Mouse (Mus musculus) embryonic fibroblast, embryonic 13.5 days (primary cell): ENCODE measurements around the gene Psmd13. TPM values are rescaled to one million over a fixed set of nuclear protein-coding genes. Genes with fewer than 3 reads are reported as not detected.

Source experiments
- H3K27ac ChIP-seq: 2 replicates; pipeline ENCODE4 v1.5.1; 2012; ENCODE audit warnings: low read length, control low read depth, inconsistent platforms; ENCODE audit not compliant: insufficient read depth
- H3K4me1 ChIP-seq: 2 replicates; pipeline ENCODE4 v1.6.1; 2011; ENCODE audit warnings: low read length; ENCODE audit not compliant: control insufficient read depth, insufficient read depth
- H3K4me3 ChIP-seq: 2 replicates; pipeline ENCODE4 v1.5.1; 2011; ENCODE audit warnings: mild to moderate bottlenecking, control low read depth, low read length; ENCODE audit not compliant: insufficient read depth
- CTCF ChIP-seq: IDR thresholded peaks from 2 replicates; pipeline ENCODE4 v1.5.1; 2011; ENCODE audit warnings: mild to moderate bottlenecking, control low read depth, low read length, moderate library complexity, borderline replicate concordance; ENCODE audit not compliant: insufficient read depth
- POLR2A ChIP-seq: IDR thresholded peaks from 2 replicates; pipeline ENCODE4 v1.6.1; 2011; ENCODE audit warnings: low read depth, mild to moderate bottlenecking, control low read depth, low read length, moderate library complexity
- polyA plus RNA-seq: library from polyadenylated mRNA; stranded (reverse); fragments of >200 nt; gene quantifications from 2 replicates; pipeline ENCODE4 v1.2.4, GENCODE M21; 2011; ENCODE audit warnings: low read depth; ENCODE audit not compliant: missing spikeins, insufficient read length

Gene Psmd13
- polyA plus RNA-seq, 1 experiment = 206 TPM

- Histone ChIP-seq H3K4me3 (no peak overlapping the region), H3K4me1 (no peaks in the 10 kb centered on the region), H3K27ac (no peak overlapping the region)
- TF ChIP-seq CTCF = no peak
- no peak for TF ChIP-seq POLR2A
These were observed 20.5 kb downstream of the Psmd13 start for GRCm38 (mm10) chr7:140902036-140902875.

- H3K27ac ChIP-seq = no peak overlapping the region
- no peak overlapping the region for H3K4me3 ChIP-seq
- TF ChIP-seq POLR2A (no peak), CTCF (peak; percentile 85)
- no peaks in the 10 kb centered on the region for H3K4me1 ChIP-seq
These were observed 21.4 kb downstream of the Psmd13 start for GRCm38 (mm10) chr7:140903212-140903611.

- TF ChIP-seq POLR2A (no peak), CTCF (no peak)
- Histone ChIP-seq H3K4me1 (no peaks in the 10 kb centered on the region), H3K4me3 (no peak overlapping the region), H3K27ac (no peak overlapping the region)
These were observed 23.9 kb downstream of the Psmd13 start for GRCm38 (mm10) chr7:140905642-140906081.

GRCm38 (mm10) chr7:140907131-140907530 lies 25.4 kb downstream of the Psmd13 start:
- TF ChIP-seq CTCF = no peak
- TF ChIP-seq POLR2A = no peak
- no peak overlapping the region for H3K4me3 ChIP-seq
- no peak overlapping the region for H3K27ac ChIP-seq
- H3K4me1 ChIP-seq = no peaks in the 10 kb centered on the region

GRCm38 (mm10) chr7:140907697-140908096 lies 25.9 kb downstream of the Psmd13 start:
- Histone ChIP-seq H3K4me1 (no peaks in the 10 kb centered on the region), H3K4me3 (no peak overlapping the region), H3K27ac (no peak overlapping the region)
- TF ChIP-seq CTCF = no peak
- no peak for TF ChIP-seq POLR2A

- Histone ChIP-seq H3K27ac (no peak overlapping the region), H3K4me3 (no peak overlapping the region), H3K4me1 (no peaks in the 10 kb centered on the region)
- TF ChIP-seq CTCF = no peak
- no peak for TF ChIP-seq POLR2A
These were observed 26.4 kb downstream of the Psmd13 start for GRCm38 (mm10) chr7:140908181-140908580.

- no peak overlapping the region for H3K27ac ChIP-seq
- peak; percentile 79 for TF ChIP-seq CTCF
- TF ChIP-seq POLR2A = no peak
- no peaks in the 10 kb centered on the region for H3K4me1 ChIP-seq
- H3K4me3 ChIP-seq = peak overlapping the region; percentile 33
These were observed 26.9 kb downstream of the Psmd13 start for GRCm38 (mm10) chr7:140908634-140909107.

- Histone ChIP-seq H3K27ac (no peak overlapping the region), H3K4me1 (no peaks in the 10 kb centered on the region), H3K4me3 (no peak overlapping the region)
- TF ChIP-seq POLR2A = no peak
- TF ChIP-seq CTCF = no peak
These were observed 30.5 kb downstream of the Psmd13 start for GRCm38 (mm10) chr7:140912293-140912692.

GRCm38 (mm10) chr7:140912846-140913482 lies 31.2 kb downstream of the Psmd13 start:
- TF ChIP-seq CTCF (no peak), POLR2A (no peak)
- H3K4me1 ChIP-seq = no peaks in the 10 kb centered on the region
- H3K27ac ChIP-seq = no peak overlapping the region
- H3K4me3 ChIP-seq = no peak overlapping the region

GRCm38 (mm10) chr7:140914031-140914690 lies 32.4 kb downstream of the Psmd13 start:
- H3K27ac ChIP-seq = no peak overlapping the region
- TF ChIP-seq CTCF = no peak
- no peak for TF ChIP-seq POLR2A
- H3K4me3 ChIP-seq = no peak overlapping the region
- H3K4me1 ChIP-seq = no peaks in the 10 kb centered on the region

GRCm38 (mm10) chr7:140919911-140920310 lies 38.1 kb downstream of the Psmd13 start:
- no peak overlapping the region for H3K27ac ChIP-seq
- no peak overlapping the region for H3K4me3 ChIP-seq
- TF ChIP-seq POLR2A (no peak), CTCF (no peak)
- 0 out of 2 replicates have a peak, but pooled peaks cover 2% of the 10 kb centered on the region for H3K4me1 ChIP-seq
